Mouse (Mus musculus) ES-E14 (cell line): Measurements from ENCODE around the gene Fras1.

Source experiments
- MAFK ChIP-seq: IDR thresholded peaks from 2 replicates; pipeline ENCODE4 v1.6.1; 2014; ENCODE audit warnings: mild to moderate bottlenecking, low read depth, low read length, inconsistent platforms; ENCODE audit not compliant: insufficient read depth
- ZC3H11A ChIP-seq: IDR thresholded peaks from 2 replicates; pipeline ENCODE4 v1.6.1; 2012; ENCODE audit warnings: low read depth, mild to moderate bottlenecking, inconsistent platforms, low read length, borderline replicate concordance

GRCm38 (mm10) chr5:96439811-96440210 lies 66.1 kb downstream of the Fras1 start:
- TF ChIP-seq MAFK, result no peak
- no peak for TF ChIP-seq ZC3H11A
